Mouse (Mus musculus) intestine, embryonic 16.5 days (tissue): ENCODE data around the gene Jarid2. TPM values are rescaled to one million over a fixed set of nuclear protein-coding genes. Genes with fewer than 3 reads are reported as not detected.
"Not testable (repeated sequence)": the region's sequence is repeated elsewhere in the genome, so short reads cannot be mapped to it uniquely, and the experiment has no call there.

Source experiments
- ATAC-seq: fragments of 200-750 bp; cut with Nextera tagmentation; 2 replicates; pipeline ENCODE4 v1.8.0; 2017; ENCODE audit warnings: moderate TSS enrichment, moderate library complexity
- H3K27ac ChIP-seq: fragments of 300-500 bp; sonication (generic); 2 replicates; pipeline ENCODE4 v1.5.1; 2014; ENCODE audit warnings: mild to moderate bottlenecking, low read length
- H3K27me3 ChIP-seq: fragments of 300-500 bp; sonication (generic); replicated peaks from 2 replicates; pipeline ENCODE4 v1.6.1; 2014; ENCODE audit warnings: low read length, control low read depth, mixed read lengths; ENCODE audit not compliant: control insufficient read depth, insufficient read depth
- H3K36me3 ChIP-seq: fragments of 300-500 bp; sonication (generic); 2 replicates; pipeline ENCODE4 v1.6.1; 2014; ENCODE audit warnings: low read length, control low read depth; ENCODE audit not compliant: control insufficient read depth, insufficient read depth
- H3K4me1 ChIP-seq: fragments of 300-500 bp; sonication (generic); 2 replicates; pipeline ENCODE4 v1.6.1; 2014; ENCODE audit warnings: low read length, control low read depth, mixed read lengths; ENCODE audit not compliant: control insufficient read depth, insufficient read depth
- H3K4me2 ChIP-seq: fragments of 300-500 bp; sonication (generic); 2 replicates; pipeline ENCODE4 v1.6.1; 2014; ENCODE audit warnings: low read depth, low read length, control low read depth
- H3K4me3 ChIP-seq: fragments of 300-500 bp; sonication (generic); 2 replicates; pipeline ENCODE4 v1.5.1; 2014; ENCODE audit warnings: mild to moderate bottlenecking, low read length
- H3K9ac ChIP-seq: fragments of 300-500 bp; sonication (generic); 2 replicates; pipeline ENCODE4 v1.6.1; 2014; ENCODE audit warnings: low read depth, low read length
- H3K9me3 ChIP-seq: fragments of 300-500 bp; sonication (generic); 2 replicates; pipeline ENCODE4 v1.6.1; 2016; ENCODE audit warnings: low read length, control low read depth; ENCODE audit not compliant: control insufficient read depth
- WGBS: fragments of 180-500 bp; shearing (Covaris S2); extraction: QIAGEN DNeasy Blood & Tissue Kit; methylation state at CpG from one replicate; pipeline ENCODE4 v1.1.7; 2014; 5-methylcytosine and 5-hydroxymethylcytosine counted together
- polyA plus RNA-seq: library from polyadenylated mRNA; unstranded; fragments of >200 nt; fragmentation: Nextera tagmentation; extraction: Ambion mirVana; gene quantifications from 2 replicates; pipeline ENCODE4 v1.2.1, GENCODE M21; 2015

Jarid2 gene
- polyA plus RNA-seq, 1 experiment from 2014 or later: 19.2 TPM

- not testable (repeated sequence) for H3K4me2 ChIP-seq, H3K27me3 ChIP-seq, H3K9me3 ChIP-seq, ATAC-seq, H3K36me3 ChIP-seq, H3K9ac ChIP-seq, H3K4me1 ChIP-seq, H3K4me3 ChIP-seq, H3K27ac ChIP-seq
- 90% methylated on average over 9 of the region's 9 CpGs for WGBS
These were observed 5.8 kb upstream of the Jarid2 start for GRCm38 (mm10) chr13:44723522-44723921.

- Histone ChIP-seq H3K27ac (no peak overlapping the region), H3K4me2 (no peak overlapping the region), H3K27me3 (no peaks in the 10 kb centered on the region), H3K9ac (no peak overlapping the region), H3K4me3 (no peak overlapping the region), H3K4me1 (no peaks in the 10 kb centered on the region), H3K9me3 (no peaks in the 10 kb centered on the region), H3K36me3 (no peaks in the 10 kb centered on the region)
- no peak for ATAC-seq
- 82% methylated on average over 1 of the region's 1 CpGs for whole genome bisulfite sequencing
These were observed 961 bp upstream of the Jarid2 start for GRCm38 (mm10) chr13:44728145-44728880.

GRCm38 (mm10) chr13:44730146-44730864 is 1.0 kb downstream of the Jarid2 start:
- peak overlapping the region; percentile 95 for H3K9ac ChIP-seq
- ATAC-seq: peak; percentile 94
- under 1% methylated on average over 57 of the region's 87 CpGs for WGBS
- H3K36me3 ChIP-seq: no peaks in the 10 kb centered on the region
- peak overlapping the region; percentile 99 for H3K27ac ChIP-seq
- peak overlapping the region; percentile 82 for H3K4me3 ChIP-seq
- peaks cover 11% of the 10 kb centered on the region for H3K4me1 ChIP-seq
- H3K9me3 ChIP-seq: no peaks in the 10 kb centered on the region
- no peaks in the 10 kb centered on the region for H3K27me3 ChIP-seq
- H3K4me2 ChIP-seq: peak overlapping the region; percentile 93

- under 1% methylated on average over 39 of the region's 41 CpGs for WGBS
- no peaks in the 10 kb centered on the region for H3K36me3 ChIP-seq
- ATAC-seq: peak; percentile 80
- H3K27ac ChIP-seq: peak overlapping the region; percentile 99
- H3K4me3 ChIP-seq: peak overlapping the region; percentile 82
- peaks cover 18% of the 10 kb centered on the region for H3K4me1 ChIP-seq
- H3K9ac ChIP-seq: peak overlapping the region; percentile 95
- no peaks in the 10 kb centered on the region for H3K9me3 ChIP-seq
- no peaks in the 10 kb centered on the region for H3K27me3 ChIP-seq
- H3K4me2 ChIP-seq: peak overlapping the region; percentile 71
These were observed 1.8 kb downstream of the Jarid2 start for GRCm38 (mm10) chr13:44730939-44731551.

- Histone ChIP-seq H3K4me3 (peak overlapping the region; percentile 82), H3K27me3 (no peaks in the 10 kb centered on the region), H3K36me3 (no peaks in the 10 kb centered on the region), H3K9me3 (no peaks in the 10 kb centered on the region), H3K4me2 (peak overlapping the region; percentile 71), H3K4me1 (peaks cover 18% of the 10 kb centered on the region), H3K27ac (peak overlapping the region; percentile 9), H3K9ac (peak overlapping the region; percentile 95)
- ATAC-seq: no peak
- under 1% methylated on average over 16 of the region's 16 CpGs for WGBS
These were observed 2.6 kb downstream of the Jarid2 start for GRCm38 (mm10) chr13:44731727-44732441.

GRCm38 (mm10) chr13:44732442-44732974 is 3.2 kb downstream of the Jarid2 start:
- WGBS: under 1% methylated on average over 7 of the region's 7 CpGs
- Histone ChIP-seq H3K9ac (peak overlapping the region; percentile 95), H3K4me1 (peaks cover 22% of the 10 kb centered on the region), H3K9me3 (no peaks in the 10 kb centered on the region), H3K27me3 (no peaks in the 10 kb centered on the region), H3K4me3 (peak overlapping the region; percentile 82), H3K27ac (no peak overlapping the region), H3K36me3 (no peaks in the 10 kb centered on the region), H3K4me2 (peak overlapping the region; percentile 71)
- ATAC-seq: no peak

- WGBS: under 1% methylated on average over 13 of the region's 13 CpGs
- peak overlapping the region; percentile 95 for H3K9ac ChIP-seq
These were observed 3.7 kb downstream of the Jarid2 start for GRCm38 (mm10) chr13:44733036-44733372.

GRCm38 (mm10) chr13:44733373-44734111 is 4.3 kb downstream of the Jarid2 start:
- Histone ChIP-seq H3K9me3 (no peaks in the 10 kb centered on the region), H3K36me3 (no peaks in the 10 kb centered on the region), H3K4me1 (peaks cover 23% of the 10 kb centered on the region), H3K4me2 (peak overlapping the region; percentile 71), H3K4me3 (peak overlapping the region; percentile 82), H3K27ac (peak overlapping the region; percentile 82), H3K9ac (peak overlapping the region; percentile 95), H3K27me3 (no peaks in the 10 kb centered on the region)
- peak; percentile 57 for ATAC-seq
- 1% methylated on average over 58 of the region's 71 CpGs for WGBS

More at GRCm38 (mm10) chr13:44733036-44733372, 3.7 kb downstream of the Jarid2 start:
- Histone ChIP-seq H3K27me3 (no peaks in the 10 kb centered on the region), H3K4me3 (peak overlapping the region; percentile 82), H3K27ac (peak overlapping the region; percentile 82), H3K36me3 (no peaks in the 10 kb centered on the region), H3K4me1 (peaks cover 23% of the 10 kb centered on the region), H3K9me3 (no peaks in the 10 kb centered on the region), H3K4me2 (peak overlapping the region; percentile 71)
- no peak for ATAC-seq
